Mouse (Mus musculus): Measurements from ENCODE around the gene Gcnt2.

Gcnt2 gene

DNA sequence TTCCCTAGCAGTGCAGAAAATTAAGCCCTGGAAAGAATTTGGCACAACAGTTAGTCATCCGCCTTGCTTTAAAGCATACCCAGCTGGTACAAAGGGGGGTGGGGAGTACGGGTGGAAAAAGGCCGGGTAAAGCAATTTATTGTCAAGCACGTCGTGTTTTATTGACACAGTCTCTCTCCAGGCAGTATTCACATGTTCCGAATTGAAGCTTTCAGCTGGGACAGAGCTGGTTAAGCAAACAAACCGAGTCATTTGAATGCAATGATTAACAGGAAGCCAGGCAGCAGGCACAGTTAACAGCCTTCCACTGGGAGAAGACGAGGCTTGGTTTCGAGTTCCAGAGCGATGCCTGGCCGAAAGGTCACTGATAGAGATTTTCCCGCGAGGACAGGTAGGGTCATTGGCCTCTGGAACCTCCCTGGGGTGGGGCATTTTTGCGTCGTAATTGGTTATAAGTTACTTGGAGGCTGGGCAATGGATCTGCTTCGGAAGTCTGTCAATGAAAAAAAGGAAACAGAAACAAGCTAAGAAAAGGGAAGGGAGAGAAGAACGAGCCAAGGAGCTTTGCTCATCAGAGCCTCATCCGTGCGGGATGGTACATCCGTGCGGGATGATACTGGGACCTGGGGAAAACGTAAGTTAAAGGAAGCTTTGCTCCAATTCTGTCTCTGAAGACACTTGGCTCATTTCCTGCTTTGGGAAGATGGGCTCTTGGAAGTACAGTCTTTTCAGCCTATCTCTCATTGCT is at the start of gene Gcnt2:
Gene Gcnt2 (plus strand): TSS at position 103 of the 748 bp plus-strand sequence.
- peak; percentile 41 for DNase-seq (ENCODE audit: low spot score)

DNA sequence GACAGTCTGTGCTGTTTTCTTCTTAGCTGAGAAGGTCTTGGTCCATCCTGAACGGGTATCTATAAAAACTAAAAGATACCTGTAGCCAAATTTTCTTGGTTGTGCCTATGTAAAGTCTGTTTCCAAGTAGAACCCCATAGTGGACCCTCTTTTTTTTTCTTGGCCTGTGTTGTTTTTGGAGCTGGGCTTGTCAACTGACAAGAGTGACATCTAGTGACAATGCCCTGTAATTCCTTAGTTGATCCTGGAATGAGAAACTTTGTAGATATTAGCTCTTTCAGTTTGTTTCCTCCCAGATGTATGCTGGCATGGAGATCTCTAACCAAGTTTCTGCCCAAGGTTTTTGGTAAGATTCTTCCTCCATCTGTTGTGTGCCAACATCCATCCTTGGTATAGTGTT is 38.9 kb upstream of the Gcnt2 start:
- no peak for DNase-seq (ENCODE audit: low spot score)

- DNase-seq (ENCODE audit: low spot score): no peak
Observed at GRCm38 (mm10) chr13:40821911-40822310, 37.6 kb upstream of the Gcnt2 start.

DNA sequence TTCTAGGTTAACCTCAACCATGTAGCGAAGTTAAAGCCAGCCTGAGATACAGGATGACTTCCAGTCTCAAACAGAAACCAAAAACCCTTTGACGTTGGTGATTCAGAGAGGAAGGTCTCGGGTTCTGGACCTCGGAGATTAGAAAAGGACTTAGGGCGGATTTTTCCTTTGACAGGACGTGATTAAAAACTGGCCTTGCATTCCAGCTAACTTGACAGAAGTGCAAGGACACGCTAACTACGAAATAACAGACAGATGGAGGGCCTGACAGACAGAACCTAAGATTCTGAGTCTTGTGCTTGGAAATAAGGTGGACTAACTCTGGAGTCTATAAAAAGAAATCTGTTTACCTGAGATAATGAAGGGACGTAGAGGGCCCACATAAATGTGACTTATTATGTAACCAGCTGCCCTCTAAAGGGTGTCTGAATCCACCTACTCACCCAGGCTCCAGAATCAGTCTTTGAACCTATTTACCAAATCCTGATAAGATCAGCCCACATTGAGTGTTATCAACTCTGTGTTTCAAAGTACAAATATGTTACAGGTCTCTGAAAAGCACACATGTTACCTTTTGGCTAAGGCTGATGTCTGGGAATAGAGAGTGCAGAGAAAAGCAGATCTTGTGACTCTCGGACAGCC is 18.3 kb upstream of the Gcnt2 start:
- no peak for DNase-seq (ENCODE audit: low spot score)

DNA sequence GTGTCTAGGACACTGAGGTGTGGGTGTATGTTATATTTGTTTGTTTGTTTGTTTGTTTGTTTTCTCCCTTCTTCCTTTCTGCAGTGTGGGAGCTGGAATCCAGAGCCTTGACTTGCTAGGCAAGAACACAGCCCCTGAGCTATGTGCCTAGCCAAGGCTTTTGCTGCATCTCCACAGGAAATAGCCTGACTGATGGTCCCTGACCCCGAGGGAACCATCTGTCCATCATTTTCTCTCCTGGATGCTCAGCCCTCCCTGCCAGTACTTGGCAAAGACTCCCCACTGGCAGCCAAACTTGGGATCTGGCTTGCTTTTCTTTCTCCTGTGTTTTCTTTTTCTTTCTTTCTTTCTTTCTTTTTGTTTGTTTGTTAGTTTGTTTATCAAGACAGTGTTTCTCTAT is 17.4 kb upstream of the Gcnt2 start:
- DNase-seq (ENCODE audit: low spot score): no peak

DNA sequence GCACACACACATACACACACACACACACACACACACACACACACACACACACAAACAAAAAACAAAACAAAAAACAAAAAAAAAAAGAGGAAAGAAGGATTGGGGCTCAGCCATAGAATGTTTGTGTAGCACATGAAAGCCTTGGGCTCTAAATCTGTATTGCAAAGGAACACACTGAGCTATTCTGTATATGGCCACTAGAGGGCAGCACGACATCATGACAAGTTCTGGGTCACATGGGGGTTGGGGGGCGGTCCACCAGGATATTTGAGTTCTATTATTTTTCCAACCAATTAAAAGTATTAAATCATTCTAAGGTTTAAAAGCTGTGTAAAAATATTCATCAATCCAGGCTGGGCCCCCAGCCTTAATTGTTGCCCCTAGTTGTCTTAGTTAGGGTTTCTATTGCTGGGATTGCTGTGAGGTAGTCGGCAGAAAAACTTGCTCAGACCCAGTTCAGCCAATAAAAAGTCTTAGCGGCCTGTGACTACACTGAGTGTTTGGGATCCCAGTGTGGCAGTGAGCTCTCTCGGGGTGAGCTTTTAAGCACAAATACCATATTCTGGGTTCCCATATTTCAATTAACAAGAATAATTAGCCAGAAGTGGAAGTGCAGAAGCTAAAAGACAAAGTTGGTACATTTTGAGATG is 16.0 kb upstream of the Gcnt2 start:
- DNase-seq (ENCODE audit: low spot score): peak; percentile 85

- DNase-seq (ENCODE audit: low spot score): no peak
Observed at GRCm38 (mm10) chr13:40844144-40844543, 15.4 kb upstream of the Gcnt2 start.

- no peak for DNase-seq (ENCODE audit: low spot score)
Observed at GRCm38 (mm10) chr13:40845951-40846350, 13.6 kb upstream of the Gcnt2 start.

GRCm38 (mm10) chr13:40846375-40846774 is 13.2 kb upstream of the Gcnt2 start:
- DNase-seq (ENCODE audit: low spot score): no peak

GRCm38 (mm10) chr13:40847898-40848297 is 11.7 kb upstream of the Gcnt2 start:
- no peak for DNase-seq (ENCODE audit: low spot score)

DNA sequence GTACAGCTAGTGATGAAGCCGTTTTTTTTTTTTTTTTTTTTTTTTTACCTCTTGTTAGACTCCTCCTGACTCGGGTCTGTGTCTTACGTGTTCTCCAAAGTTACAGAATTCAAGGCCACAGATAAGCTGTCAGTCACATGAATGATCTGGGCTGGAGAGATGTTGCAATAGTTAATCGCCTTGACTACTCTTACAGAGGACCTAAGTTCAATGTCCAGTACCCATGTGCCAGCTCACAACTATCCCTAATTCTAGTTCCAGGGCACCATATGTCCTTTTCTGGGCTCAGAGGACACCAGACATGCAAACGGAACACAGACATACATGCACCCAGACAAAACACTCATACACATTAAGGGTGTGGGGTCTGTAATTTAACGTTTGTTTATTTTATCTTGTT is 8.9 kb upstream of the Gcnt2 start:
- DNase-seq (ENCODE audit: low spot score): no peak

DNA sequence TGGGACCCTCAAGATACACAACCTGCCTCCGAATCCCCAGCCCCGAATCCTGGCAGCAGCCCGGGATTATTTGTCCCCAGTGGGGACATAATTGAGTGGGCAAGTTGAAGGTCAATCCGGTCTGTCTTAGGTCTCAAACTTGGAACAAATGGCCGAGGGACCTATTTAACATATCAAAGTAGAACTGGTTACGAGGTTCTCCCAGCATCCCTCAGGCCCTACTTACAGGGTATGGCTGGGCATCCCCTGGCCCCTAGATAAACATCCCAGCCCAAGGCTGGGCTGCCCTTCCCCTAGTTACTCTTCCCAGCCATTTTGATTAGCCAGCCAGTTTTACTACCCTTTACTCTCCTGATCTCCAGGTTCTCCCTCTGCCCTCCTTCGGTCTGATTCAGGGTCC is 8.3 kb upstream of the Gcnt2 start:
- DNase-seq (ENCODE audit: low spot score): no peak

DNA sequence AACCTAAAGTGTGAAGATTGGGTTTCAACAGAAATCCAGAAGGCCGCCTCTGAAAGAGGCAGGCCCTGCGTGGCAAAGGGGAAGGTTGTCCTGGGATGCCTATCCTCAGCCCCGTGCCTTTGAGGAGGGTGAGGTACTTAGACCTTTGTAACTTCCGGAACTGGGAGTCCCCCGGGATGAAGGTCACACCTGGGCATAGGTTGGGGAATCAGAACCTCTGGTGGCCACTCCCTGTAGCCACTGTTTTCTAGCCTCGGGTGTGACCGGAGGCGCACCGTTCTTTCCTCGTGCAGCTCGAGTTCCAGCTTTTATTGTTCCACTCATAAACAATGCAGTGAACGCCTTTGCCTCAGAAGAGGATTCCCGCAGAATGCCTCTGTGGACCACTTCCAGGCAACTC is 7.6 kb upstream of the Gcnt2 start:
- DNase-seq (ENCODE audit: low spot score): no peak

GRCm38 (mm10) chr13:40852791-40853190 is 6.8 kb upstream of the Gcnt2 start:
- no peak for DNase-seq (ENCODE audit: low spot score)

GRCm38 (mm10) chr13:40853842-40854241 is 5.7 kb upstream of the Gcnt2 start:
- no peak for DNase-seq (ENCODE audit: low spot score)

DNA sequence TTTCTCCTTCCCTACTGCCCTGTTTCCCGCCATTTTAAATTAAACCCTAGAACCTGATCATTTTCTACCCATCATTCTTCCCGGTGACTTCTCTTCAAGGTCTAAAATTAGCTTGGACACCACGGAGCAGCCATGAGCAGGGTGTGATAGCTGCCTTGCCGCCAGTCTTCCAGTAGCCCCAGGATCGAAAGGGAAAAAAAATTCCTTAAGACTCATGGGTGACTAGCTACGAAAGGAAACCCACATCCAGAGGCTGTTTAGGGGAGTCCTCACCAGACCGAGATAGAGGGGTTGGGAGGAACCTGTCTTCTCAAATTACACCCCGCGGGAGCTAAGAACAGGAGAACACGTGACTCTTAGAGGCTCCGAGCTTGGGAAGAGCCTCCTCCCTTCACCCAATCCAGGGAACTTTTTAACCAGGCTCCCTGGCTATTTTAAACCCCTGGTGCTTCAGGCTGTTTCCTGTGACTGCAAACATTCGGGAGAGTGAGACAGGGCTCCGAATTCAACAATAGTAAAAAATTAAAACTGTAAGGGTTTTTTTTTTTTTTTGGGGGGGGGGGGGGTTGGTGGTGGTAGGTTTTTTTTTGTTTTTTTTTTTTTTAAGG is 5.0 kb upstream of the Gcnt2 start:
- no peak for DNase-seq (ENCODE audit: low spot score)

DNA sequence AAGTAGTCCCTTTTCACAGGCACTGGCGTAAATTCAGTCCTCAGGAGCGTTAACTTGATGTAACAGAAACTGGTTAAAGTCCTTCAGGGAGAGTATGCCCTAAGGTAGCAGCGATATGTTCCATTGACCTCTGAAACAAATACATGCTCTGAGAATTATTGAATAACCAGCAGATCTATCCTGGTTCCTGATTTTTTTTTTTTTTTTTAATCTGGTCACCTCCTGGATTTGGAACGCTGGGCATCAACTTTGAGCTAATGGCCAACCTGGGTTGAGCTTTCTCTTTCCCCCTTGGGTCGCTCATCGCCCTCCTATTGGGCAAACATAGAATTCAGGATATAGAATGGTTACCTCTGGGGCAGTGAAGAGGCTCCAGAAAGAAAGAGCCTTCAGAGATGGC is 4.3 kb upstream of the Gcnt2 start:
- no peak for DNase-seq (ENCODE audit: low spot score)

GRCm38 (mm10) chr13:40856786-40857185 is 2.8 kb upstream of the Gcnt2 start:
- no peak for DNase-seq (ENCODE audit: low spot score)

GRCm38 (mm10) chr13:40857281-40857818 is 2.2 kb upstream of the Gcnt2 start:
- no peak for DNase-seq (ENCODE audit: low spot score)

DNA sequence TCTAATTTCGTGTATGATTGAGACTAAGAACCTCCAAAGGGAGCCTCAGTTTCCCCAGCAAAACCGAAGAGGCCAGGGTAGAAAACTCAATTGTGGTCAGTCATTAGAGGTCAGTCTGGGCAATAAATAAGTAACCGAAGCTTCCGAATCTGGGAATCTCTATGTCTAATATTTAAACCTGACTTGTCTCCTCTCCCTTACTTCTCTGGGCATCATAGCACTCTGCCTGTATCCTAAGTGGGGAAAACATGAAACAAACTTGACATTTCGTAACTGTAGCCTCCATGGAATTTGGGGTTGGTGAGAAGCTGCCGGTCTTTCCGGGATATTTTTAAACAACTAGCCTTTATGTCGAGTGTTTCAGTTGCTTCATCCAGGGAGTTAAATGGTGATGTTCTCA is 329 bp upstream of the Gcnt2 start:
- DNase-seq (ENCODE audit: low spot score): no peak

DNA sequence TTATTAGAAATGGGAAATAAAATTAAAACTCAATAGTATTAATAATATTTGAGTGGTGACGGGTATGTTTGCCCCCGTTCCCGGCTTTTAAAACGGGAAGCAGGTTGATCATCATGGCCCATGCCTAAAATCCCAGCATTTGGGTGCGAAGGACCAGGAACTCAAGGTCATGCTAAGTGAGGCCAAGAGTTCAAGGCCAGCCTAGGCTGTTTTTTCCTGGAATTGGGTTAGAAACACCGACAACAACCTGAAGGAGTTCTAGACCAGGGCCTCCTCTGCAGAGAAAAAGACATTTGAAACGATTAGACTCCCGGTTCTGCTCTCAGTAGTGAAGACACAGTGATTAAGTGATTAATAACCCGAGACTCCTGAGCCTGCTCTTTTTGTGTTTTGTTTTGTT is 3.5 kb downstream of the Gcnt2 start:
- DNase-seq (ENCODE audit: low spot score): no peak

- no peak for DNase-seq (ENCODE audit: low spot score)
Observed at GRCm38 (mm10) chr13:40868844-40869587, 9.5 kb downstream of the Gcnt2 start.
